Mouse (Mus musculus) Muller cell, postnatal 12 days (primary cell): ENCODE results near the gene Gng2.
A peak's percentile ranks its signal among the peaks of the same experiment; 100 is the strongest.
"Not testable (repeated sequence)": the region's sequence is repeated elsewhere in the genome, so short reads cannot be mapped to it uniquely, and the experiment has no call there.

ENCODE experiments used
- DNase-seq: peaks from one replicate; pipeline ENCODE4 v3.0.0-alpha.2; 2015; ENCODE audit errors: inconsistent ontology term

The Gng2 gene

DNA sequence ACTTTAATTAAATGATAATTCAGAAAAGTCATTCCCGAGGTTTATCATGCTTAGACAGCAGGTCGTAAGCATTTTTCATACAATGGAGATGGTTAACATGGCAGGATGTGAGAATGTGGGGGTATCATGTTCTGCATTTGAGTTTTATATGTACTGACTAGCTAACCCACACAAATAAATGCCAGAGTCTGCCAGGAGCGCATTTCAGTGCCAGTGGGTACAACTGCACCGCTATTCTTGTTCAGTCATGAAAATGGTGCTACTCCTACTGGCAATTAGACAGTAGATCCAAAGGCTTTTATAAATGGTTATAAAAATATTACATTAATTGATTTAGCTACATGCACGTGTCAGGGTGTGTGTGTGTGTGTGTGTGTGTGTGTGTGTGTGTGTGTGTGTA is 38.9 kb downstream of the Gng2 start:
- DNase-seq: no peak

DNA sequence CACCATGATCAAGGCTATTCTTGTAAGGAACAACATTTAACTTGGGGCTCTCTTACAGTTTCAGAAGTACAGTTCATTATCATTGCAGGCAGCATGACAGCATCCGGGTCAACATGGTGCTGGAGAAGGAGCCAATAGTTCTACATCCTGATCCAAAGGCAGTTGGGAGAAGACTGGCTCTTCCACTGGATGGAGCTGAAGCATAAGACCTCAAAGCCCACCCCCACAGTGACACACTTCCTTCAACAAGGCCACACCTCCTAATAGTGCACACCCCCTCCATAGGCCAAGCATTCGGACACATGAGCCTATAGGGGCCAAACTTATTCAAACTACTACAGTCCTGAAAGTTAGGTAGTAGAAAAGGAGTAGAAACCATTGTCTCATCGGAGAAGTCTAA is 42.3 kb downstream of the Gng2 start:
- DNase-seq: no peak

DNA sequence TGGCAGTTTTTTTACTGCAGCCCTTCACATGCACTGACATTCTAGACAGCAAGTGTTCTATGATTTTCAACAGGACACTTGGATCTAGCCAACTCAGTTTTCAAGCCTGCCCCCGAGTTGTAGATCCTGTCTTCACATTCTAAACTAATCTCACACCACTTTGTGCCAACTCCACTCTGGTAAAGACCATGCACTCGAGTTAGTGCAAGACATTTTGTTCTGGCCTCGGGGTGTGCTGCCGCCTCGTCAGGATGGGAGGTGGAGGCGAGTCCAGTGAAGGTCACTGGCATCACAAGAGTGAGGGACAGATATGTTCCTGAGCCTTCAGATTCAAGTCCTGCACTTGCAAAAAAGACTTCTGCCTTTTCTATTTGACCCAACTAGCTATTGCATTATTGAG is 44.1 kb downstream of the Gng2 start:
- DNase-seq: no peak

DNA sequence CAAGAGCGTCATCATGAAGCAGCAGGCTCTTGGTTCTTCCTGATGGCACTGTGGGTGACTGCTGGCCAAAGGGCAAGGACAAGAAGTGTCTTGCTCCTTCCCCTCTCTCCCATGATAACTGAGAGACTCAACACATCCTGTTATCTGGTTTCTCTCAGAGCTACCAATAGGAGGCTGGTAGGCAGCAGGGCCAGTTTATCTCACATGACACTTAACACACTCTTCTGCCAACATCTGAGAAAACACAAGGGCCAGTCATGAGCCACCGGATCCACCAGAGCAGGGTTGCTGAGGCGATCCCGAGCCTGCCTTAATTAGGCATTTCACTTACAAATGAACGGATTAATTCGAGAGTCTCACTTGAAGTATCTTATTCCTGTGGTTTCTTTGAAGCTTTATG is 49.5 kb downstream of the Gng2 start:
- DNase-seq: no peak

DNA sequence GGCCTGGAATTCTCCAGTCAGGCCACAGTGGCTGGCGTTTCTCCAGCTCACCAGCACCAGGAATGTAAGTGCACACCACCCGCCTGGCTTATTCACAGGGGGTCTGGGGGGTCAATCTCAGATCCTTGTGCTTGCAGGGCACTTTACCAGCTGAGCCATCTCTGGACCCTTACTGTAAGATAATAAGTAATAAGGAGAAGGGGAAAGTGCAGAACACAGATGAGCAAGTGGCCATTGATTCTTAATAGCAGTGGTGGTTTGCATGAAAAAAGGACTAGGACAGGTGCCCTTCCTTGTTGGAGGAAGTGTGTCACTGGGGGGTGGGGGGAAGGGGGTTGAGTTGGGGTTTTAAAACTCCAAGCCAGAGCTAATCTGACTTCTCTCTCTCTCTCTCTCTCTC is 50.3 kb downstream of the Gng2 start:
- DNase-seq: no peak

DNA sequence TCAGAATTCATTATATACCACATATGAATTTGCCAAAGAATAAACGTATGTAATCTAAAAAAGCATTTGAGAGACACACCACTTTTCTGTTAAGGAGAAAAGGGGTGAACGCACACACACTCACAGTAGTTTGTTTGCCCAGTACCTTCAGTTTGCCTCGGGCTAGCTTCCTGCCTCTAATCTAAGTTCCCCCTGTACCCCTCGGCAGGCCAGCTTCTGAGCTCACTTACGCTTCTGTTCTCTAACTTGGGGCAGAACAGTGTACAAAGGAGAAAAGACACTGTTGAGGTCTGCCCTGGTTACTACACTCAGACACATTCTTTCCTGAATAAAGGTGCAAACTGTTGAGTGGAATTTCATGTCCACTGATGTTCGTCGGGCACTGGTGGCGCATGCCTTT is 51.1 kb downstream of the Gng2 start:
- no peak for DNase-seq

DNA sequence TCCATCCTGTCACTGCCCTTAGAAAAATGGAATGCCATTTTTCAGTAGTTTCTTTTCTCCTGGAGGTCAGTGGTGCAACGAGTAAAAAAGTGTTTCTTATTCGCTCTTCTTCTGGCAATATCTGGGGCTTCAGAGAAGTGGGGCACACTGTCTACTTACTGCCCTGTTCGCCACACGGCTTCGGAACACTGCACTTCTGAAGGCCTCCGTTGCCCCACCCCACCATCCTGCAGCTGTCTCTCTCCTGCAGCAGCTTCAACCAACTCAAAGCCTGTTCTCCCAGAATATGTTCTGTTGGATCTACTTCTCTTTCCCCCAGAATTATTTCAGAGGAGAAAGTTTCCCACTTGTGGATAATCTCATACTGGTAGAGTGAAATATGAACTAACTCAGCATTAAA is 52.3 kb downstream of the Gng2 start:
- no peak for DNase-seq

DNA sequence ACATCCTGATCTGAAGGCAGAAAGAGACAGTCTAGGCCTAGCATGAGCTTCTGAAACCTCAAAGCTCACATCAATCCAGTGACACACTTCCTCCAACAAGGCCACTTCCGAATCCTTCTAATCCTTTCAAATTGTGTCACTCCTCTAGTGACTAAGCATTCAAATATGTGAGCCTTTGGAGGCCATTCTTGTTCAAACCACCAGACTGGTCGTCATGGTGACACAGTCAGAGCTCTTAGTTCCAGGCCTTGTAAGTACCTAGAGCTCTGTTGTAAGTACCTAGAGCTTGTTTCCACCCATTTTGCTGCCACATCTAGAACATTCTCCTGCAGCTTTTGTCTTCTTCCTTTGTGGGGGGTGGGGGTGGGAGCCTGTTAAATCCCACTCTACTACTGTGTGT is 53.3 kb downstream of the Gng2 start:
- DNase-seq: peak; percentile 20

DNA sequence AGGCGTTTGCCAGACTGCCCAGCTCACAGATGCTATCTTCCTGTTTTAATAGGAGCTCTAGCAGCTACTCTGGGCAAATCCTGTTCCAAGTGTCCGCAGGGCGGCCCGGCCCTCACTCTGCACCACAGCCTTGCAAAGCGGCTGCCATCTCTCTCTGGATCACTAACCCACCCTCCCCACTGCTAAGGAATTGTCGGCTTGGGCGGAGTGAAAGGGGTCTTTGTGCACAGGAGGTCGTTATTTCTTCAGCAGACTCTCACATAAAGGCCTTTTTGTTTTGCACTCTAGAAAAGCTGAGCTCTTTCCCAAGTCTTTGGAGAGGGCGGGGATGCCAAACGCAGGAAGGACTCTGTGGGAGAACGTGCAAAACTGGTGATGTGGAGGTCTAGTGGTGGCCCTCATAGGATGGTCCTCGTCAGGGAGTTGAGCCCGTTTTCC is 57.2 kb downstream of the Gng2 start:
- peak; percentile 57 for DNase-seq

DNA sequence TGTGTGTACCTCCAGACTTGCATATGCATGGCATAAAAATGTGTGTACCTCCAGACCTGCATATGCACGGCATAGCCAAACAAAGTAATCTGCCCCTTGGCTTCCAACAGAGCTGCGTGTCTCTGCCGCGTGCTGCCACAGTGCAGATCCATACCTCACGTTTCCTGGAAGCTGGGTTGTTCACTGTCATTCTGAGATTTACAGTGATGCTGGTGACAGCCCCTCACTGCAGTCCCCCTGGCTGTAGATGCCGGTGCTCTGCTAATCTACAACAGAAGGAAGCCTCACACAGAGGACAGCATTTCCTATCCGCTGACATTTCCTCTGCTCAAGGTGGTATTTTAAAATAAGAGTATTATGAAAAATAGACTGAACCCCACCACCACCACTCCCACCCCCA is 57.6 kb downstream of the Gng2 start:
- DNase-seq: no peak

DNA sequence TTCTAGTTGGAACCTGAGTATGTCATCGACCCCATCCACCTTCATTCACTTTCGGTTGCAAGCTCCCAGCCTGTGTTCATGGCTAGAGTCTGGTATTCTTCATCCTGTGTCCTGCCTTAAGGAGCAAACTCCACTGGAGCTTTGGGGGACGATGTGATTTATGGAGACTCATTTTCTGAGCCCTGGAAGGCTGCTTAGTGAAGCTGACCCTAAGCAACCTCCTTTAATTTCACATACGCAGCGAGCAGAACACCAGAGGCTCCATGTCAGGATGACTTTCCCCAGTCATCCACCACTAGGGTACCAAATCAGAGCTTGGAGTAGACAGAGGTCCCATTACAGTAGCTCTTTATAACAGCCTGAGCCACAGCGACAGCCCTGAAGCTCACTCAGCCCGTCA is 59.9 kb downstream of the Gng2 start:
- DNase-seq: no peak

DNA sequence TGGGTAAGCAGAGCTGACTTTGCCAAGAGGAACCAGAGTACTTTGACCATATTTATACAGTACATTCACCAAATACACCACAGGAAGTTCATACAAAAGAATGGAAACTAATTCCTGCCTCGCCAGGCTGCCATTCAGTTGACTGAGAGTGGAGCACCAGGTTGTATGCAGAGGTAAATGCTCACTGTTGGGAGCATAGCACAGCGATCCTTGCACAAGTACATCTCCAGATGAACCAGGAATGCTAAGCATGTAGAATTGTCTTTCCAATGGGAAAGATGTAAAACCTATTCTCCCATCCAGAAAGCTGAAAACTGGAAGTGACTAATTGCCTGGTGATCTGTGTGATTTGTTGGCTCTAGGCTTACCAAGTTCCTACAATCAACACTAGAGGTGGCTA is 61.1 kb downstream of the Gng2 start:
- peak; percentile 61 for DNase-seq

DNA sequence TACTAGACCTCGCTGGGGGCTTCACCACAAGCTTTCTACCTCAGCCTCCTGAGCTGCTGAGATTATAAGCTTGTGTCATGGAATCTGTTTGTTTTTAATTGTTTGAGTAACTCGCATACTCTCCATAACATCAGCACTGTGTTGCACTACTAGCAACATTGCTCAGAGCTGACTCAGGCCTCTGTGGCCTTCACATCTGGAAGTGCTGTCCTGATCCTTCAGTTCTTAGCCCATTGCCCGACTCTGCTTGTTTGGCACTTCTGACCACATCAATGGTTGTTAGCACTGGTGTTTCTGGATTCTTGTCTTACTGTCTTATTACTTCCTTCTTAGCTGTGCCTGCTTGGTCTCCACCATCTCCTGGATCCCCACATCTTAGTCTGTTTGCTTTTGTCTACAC is 64.5 kb downstream of the Gng2 start:
- DNase-seq: no peak

DNA sequence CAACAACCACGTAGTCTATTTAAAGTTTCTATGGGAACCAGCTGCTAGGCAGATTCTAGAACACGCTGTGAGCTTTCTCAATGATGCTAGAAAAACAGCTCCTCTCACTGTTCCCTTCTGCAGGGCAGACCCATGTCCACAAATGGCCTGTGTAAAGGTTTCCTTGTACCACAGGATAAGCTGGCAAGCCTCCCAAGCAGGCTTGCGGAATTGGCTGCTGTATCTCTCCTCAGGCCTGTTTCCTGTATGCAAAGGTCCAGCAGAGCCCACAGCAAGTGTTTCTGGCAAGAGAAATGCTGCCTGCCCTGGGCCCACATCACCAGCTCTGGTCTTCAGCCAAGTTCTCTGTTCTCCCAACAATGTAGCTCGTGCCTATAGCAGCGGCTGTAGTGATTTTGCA is 71.8 kb downstream of the Gng2 start:
- DNase-seq: peak; percentile 81

DNA sequence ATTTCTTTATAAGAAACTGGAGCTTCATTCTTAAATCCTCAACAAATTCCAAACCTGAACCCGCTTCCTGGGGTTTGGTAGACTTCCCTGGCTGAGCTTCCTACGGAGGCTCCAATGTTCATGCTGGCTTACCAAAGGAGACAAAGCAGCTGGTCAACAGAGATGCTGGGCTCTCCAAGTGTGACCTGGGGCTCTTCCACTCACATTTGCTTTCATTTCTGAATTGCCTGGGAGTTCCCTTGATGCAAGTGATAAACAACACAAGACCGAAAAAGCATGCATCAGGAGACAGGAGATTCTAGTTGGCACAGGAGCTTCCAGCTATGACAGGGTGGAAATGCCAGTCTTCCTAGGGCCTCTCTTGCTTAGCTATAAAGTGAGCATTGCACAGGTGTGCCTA is 72.6 kb downstream of the Gng2 start:
- DNase-seq: no peak

DNA sequence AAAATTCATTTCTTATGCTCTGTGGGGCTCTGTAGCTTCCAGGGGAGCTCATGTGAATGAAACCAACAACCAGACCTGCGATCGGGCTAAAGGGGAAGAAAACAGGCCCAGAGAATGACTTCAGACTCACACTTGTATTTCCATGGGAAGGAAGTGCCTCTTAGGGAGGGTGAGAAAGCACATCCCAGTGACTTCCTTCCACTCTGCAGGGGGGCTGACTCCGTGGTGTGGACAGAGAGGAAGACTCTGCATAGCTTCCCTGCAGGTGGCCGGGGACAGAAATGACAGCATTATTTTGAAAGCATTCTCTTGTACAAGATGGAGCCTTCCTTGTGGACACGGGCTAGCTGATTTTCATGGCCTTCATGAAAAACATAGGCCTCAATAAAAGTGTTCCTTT is 73.4 kb downstream of the Gng2 start:
- DNase-seq: no peak

DNA sequence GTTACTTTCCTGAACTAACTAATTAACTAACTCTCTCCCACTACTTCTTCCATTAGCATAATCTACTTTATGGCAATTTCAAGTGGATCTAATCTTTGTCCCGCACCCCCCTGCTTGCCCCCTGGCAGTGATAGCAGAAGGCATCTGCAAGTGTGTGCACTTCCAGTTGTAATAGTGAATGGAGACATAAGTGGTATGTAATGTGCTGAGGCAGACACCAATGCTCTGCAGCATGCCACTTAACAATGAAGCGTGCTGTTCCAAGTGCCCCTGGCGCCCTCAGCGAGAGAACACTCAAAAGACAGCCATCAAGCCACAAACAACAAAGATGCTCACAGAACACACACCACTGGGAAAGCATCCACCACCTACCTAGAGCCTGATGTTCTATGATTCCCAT is 76.9 kb downstream of the Gng2 start:
- DNase-seq: no peak

DNA sequence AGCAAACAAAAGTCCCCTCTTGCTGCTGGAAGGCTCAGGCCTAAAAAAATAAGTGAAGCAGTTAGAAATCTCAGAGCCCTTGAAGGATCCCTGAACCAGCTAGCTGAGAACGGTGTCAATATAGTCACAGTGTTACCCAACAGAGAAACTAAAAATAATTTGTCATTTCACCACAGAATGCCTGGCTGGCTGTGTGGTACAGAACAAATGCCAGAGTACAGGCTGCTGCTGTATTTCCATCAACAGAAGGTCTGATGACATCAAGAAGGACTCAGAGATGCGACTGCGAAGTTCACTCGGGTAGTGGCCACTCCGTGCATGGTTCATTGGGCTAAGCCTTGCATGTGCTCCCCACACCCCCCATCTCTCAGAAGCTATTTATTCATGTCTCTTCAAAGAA is 89.9 kb downstream of the Gng2 start:
- no peak for DNase-seq

DNA sequence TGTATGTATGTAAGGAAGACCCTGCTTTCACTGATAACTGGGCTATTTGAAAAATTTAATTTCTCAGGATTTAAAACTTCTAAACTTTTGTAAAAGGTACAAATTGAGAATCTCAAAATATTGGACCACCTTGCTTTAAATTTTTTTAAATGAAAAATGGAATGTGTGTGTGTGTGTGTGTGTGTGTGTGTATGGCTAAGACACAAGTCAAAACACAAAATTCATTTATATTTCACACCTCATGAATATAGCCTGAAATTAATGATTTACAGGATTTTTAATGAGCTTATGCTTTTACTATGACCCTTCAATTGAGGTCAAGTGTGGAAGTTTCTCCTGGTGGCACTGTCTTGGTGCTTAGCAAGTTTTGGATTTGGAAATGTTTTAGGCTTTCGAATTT is 93.0 kb downstream of the Gng2 start:
- DNase-seq: not testable (repeated sequence)

DNA sequence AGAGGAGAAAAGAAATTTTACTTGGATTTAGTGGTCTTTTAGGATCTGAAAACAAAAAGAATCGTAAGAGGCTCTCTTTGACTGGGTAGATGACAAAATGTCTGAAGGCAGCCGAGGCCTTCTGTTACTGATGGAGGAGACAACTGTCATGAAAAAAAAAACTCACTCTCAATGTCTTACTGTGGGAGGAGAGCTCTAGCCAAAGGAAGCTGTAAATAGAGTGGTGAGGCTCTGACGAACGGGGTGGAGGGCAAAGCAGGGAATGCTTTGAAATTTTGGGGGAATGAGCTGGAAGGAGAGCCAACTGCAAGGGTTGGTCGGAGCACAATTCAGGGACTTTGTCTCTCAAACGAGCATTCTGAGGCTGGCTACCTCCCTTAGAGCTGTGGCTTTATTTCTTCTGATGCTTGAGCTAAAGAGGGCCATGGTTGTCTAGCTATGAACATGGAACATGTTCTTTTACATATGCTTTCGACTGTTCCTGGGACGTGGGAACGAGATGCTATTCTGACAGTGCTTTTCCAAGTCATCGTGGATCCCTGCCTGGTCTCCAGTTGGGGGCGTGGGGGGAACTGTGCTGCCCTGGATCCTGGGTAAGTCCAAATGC is 103.1 kb downstream of the Gng2 start:
- no peak for DNase-seq

DNA sequence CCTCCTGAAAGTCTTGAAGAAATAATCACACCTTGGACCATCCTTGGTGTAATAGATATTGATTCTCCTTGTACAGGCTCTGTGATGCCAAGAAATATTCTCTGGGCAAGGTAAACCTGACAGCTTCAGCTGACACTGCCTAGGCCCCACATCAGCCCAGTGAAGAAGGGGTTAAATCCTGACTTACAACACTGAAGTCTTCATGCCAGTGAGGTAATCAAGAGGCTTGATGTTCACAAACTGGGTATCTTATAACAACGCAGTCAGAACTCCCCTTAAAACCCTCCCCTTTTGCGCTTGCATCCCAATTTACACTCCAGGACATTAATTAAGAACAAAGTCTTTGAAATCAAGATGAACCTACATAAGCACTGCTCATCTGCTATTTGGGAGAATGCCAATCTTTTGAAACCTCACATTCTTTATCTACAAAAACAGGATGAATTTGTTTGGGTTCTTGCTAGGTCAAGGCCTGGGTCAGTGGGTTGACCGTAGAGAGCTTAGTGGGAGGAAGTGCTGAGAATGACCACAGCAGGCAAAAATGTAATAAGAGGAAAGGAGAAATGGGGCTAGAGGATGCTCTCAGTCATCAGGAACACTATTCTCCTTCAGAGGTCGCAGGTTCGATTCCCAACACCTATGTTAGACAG is 110.0 kb downstream of the Gng2 start:
- peak; percentile 81 for DNase-seq

DNA sequence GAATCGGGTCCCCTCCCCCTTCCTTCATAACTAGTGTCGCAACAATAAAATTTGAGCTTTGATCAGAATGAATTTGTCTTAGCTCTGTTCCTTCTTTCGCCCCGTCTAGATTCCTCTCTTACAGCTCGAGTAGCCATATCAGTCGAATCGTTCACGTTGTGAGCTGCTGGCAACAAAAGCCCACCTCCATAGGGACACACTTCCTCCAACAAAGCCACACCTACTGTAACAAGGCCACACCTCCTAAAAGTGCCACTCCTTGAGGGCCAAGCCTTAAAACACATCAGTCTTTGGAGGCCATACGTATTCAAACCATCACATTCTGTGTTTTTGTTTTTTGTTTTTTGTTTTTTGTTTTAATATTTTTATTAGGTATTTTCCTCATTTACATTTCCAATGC is 112.3 kb downstream of the Gng2 start:
- not testable (repeated sequence) for DNase-seq

DNA sequence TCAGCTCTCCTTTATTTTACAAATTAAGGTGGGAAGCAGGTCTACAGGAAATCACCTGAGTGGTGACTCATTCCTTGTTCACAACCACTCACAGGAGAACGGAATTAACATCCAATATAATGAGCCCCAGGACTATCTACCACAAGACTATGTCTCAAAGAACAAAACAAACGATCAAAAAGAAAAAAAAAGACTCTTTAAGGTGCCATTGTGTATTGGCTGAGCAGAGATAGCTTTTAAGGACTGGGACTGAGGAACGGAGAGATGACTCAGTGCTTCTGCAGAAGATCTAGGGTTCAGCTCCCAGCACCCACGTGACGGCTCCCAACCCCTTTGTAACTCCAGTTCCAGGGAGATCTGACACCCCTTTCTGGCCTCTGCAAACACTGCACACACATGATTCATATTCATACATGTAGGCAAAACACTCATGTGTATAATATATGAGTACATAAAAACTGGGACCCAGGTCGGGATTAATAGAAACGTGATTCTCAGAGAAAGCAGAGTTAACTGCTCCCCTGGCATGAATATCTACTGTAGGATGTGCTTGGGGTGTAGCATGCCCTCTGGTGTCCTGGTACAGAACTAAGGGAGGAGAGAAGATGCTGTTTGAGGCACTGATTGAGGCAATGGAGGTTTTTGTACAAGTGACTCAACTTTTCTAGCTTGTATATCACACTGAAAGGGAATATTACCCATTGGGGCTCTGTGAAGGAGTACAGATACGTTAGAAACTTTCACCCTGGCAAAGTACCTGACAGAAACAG is 115.9 kb downstream of the Gng2 start:
- DNase-seq: no peak
